Mouse (Mus musculus) embryonic facial prominence, embryonic 14.5 days (tissue): Measurements from ENCODE around the gene Cyp2f2. TPM values are rescaled to one million over a fixed set of nuclear protein-coding genes. Genes with fewer than 3 reads are reported as not detected.
A peak's percentile ranks its signal among the peaks of the same experiment; 100 is the strongest.

Experiments
- ATAC-seq: fragments of 200-750 bp; cut with Nextera tagmentation; 2 replicates; pipeline ENCODE4 v1.8.0; 2017; ENCODE audit warnings: low read depth, moderate number of reproducible peaks, moderate TSS enrichment
- DNase-seq: peaks from one replicate; pipeline ENCODE4 v3.0.0-alpha.2; 2015; ENCODE audit warnings: low spot score
- H3K27ac ChIP-seq: fragments of 300-500 bp; sonication (generic); replicated peaks from 2 replicates; pipeline ENCODE4 v1.5.1; 2014; ENCODE audit warnings: low read depth, mild to moderate bottlenecking, low read length, moderate library complexity
- H3K27me3 ChIP-seq: fragments of 300-500 bp; sonication (generic); replicated peaks from 2 replicates; pipeline ENCODE4 v1.6.1; 2014; ENCODE audit warnings: low read length; ENCODE audit not compliant: control insufficient read depth, insufficient read depth
- H3K36me3 ChIP-seq: fragments of 300-500 bp; sonication (generic); 2 replicates; pipeline ENCODE4 v1.6.1; 2014; ENCODE audit warnings: low read length, mixed read lengths; ENCODE audit not compliant: control insufficient read depth, insufficient read depth
- H3K4me1 ChIP-seq: fragments of 300-500 bp; sonication (generic); 2 replicates; pipeline ENCODE4 v1.6.1; 2014; ENCODE audit warnings: antibody characterized with exemption, low read length; ENCODE audit not compliant: control insufficient read depth, insufficient read depth
- H3K4me2 ChIP-seq: fragments of 300-500 bp; sonication (generic); 2 replicates; pipeline ENCODE4 v1.6.1; 2014; ENCODE audit warnings: low read depth, mild to moderate bottlenecking, low read length, moderate library complexity, mixed read lengths
- H3K4me3 ChIP-seq: fragments of 300-500 bp; sonication (generic); 2 replicates; pipeline ENCODE4 v1.5.1; 2014; ENCODE audit warnings: low read depth, mild to moderate bottlenecking, low read length
- H3K9ac ChIP-seq: fragments of 300-500 bp; sonication (generic); 2 replicates; pipeline ENCODE4 v1.6.1; 2014; ENCODE audit warnings: low read depth, mild to moderate bottlenecking, low read length, moderate library complexity, mixed read lengths
- H3K9me3 ChIP-seq: fragments of 300-500 bp; sonication (generic); 2 replicates; pipeline ENCODE4 v1.6.1; 2016; ENCODE audit warnings: low read length; ENCODE audit not compliant: control insufficient read depth
- WGBS: fragments of 180-500 bp; shearing (Covaris S2); extraction: QIAGEN DNeasy Blood & Tissue Kit; methylation state at CpG from one replicate; pipeline ENCODE4 v1.1.7; 2014; 5-methylcytosine and 5-hydroxymethylcytosine counted together
- polyA plus RNA-seq: library from polyadenylated mRNA; unstranded; fragments of >200 nt; fragmentation: Nextera tagmentation; extraction: Ambion mirVana; gene quantifications from 2 replicates; pipeline ENCODE4 v1.2.1, GENCODE M21; 2014

The Cyp2f2 gene
- polyA plus RNA-seq, 1 experiment from 2014 or later: 64.4 TPM

DNA sequence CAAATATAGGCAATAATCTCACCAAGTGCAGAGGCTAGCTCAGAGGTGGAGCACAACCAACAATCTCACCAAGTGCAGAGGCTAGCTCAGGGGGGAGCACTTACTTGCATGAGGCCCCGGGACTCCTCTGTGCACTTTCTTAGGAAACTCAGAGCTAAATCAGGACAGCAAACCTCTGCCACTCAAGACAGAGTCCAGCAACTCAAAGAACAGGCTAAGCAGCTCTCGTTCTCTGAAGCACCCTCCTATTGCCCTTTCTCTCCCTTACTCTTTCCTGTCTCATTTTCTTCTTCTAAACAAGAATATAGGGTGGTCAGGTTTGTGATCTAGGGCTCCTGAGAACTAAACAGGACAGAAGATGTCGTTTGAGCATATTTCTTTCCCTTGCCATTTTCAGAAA, 7.7 kb upstream of the Cyp2f2 start:
- DNase-seq: no peak
- WGBS: 74% methylated on average over 3 of the region's 3 CpGs

DNA sequence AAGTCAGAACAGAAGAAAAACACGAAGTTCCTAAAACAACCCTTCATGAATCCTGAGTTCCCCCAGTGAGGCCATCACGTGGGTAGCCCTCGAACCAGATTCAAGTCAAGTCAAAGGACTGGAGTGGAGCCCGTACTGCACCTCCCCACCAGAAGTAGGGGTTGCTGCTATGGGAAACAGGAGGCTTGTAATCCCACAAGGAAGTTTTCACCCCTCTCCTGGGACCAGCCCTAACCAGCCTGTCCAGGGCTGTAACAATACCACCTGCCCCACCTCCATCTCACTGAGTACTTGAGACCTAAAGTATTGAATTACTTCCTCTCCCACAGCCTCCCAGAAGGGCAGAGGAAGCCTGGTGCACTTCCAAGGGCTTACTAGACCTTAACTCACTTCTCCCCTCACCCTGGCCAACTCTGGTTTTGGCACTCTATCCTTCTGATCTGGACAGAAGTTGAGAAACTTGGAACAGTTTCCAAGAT, 1.6 kb upstream of the Cyp2f2 start:
- H3K4me3 ChIP-seq: no peak overlapping the region
- 42% methylated on average over 4 of the region's 4 CpGs for WGBS

More for the DNA sequence above, 7.7 kb upstream of the Cyp2f2 start:
- Histone ChIP-seq H3K9ac (no peak overlapping the region), H3K9me3 (0 out of 2 replicates have a peak, but pooled peaks cover 4% of the 10 kb centered on the region), H3K4me2 (no peak overlapping the region), H3K4me1 (no peaks in the 10 kb centered on the region), H3K27me3 (no peaks in the 10 kb centered on the region), H3K4me3 (no peak overlapping the region), H3K36me3 (no peaks in the 10 kb centered on the region), H3K27ac (no peak overlapping the region)
- no peak for ATAC-seq

DNA sequence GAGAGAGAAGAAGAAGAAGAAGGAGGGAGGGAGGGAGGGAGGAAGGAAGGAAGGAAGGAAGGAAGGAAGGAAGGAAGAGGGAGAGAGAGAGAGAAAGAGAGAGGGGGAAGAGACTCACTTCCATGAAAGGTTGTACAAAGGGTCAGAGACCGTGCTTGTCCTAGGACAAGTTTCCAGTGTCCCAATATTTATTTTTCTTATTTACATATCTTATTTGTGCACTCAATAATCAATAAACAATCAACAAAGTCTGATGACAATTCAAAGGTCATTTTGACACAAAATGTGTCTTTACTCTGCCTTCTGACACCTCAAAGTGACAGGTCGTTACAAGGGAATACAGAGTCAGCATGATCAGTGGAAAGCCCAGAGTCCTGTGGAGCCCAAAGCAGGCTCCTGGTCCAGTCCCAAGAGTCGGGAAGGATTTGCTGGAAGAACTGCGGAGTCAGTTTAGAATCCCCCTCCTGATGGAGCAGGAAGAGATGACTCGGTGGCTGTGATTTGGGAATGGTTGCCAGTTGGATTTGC, 4.7 kb downstream of the Cyp2f2 start:
- H3K4me1 ChIP-seq: no peaks in the 10 kb centered on the region
- no peak overlapping the region for H3K4me2 ChIP-seq
- H3K27ac ChIP-seq: no peak overlapping the region
- no peaks in the 10 kb centered on the region for H3K36me3 ChIP-seq
- DNase-seq: no peak
- H3K4me3 ChIP-seq: no peak overlapping the region
- WGBS: 75% methylated on average over 5 of the region's 5 CpGs
- H3K9me3 ChIP-seq: no peaks in the 10 kb centered on the region
- no peak for ATAC-seq
- H3K27me3 ChIP-seq: no peaks in the 10 kb centered on the region
- no peak overlapping the region for H3K9ac ChIP-seq

More for the DNA sequence above, 1.6 kb upstream of the Cyp2f2 start:
- H3K4me1 ChIP-seq: 0 out of 2 replicates have a peak, but pooled peaks cover 3% of the 10 kb centered on the region
- H3K4me2 ChIP-seq: no peak overlapping the region
- no peak overlapping the region for H3K27ac ChIP-seq
- ATAC-seq (peak; percentile 87), DNase-seq (peak; percentile 75)
- H3K9ac ChIP-seq: no peak overlapping the region
- H3K27me3 ChIP-seq: no peaks in the 10 kb centered on the region
- H3K36me3 ChIP-seq: no peaks in the 10 kb centered on the region
- H3K9me3 ChIP-seq: no peaks in the 10 kb centered on the region

GRCm38 (mm10) chr7:27124969-27125368, 5.3 kb downstream of the Cyp2f2 start:
- no peak for DNase-seq
- no peak overlapping the region for H3K4me3 ChIP-seq
- H3K27ac ChIP-seq: no peak overlapping the region
- no peak for ATAC-seq
- no peaks in the 10 kb centered on the region for H3K9me3 ChIP-seq
- 88% methylated on average over 4 of the region's 4 CpGs for WGBS
- H3K27me3 ChIP-seq: no peaks in the 10 kb centered on the region
- H3K36me3 ChIP-seq: no peaks in the 10 kb centered on the region
- H3K9ac ChIP-seq: no peak overlapping the region
- H3K4me2 ChIP-seq: no peak overlapping the region
- no peaks in the 10 kb centered on the region for H3K4me1 ChIP-seq

- 35% methylated on average over 3 of the region's 3 CpGs for WGBS
- DNase-seq: peak; percentile 60
Measured at GRCm38 (mm10) chr7:27128162-27128561, 8.5 kb downstream of the Cyp2f2 start.

GRCm38 (mm10) chr7:27128946-27129345, 9.2 kb downstream of the Cyp2f2 start:
- H3K27me3 ChIP-seq: no peaks in the 10 kb centered on the region
- ATAC-seq: no peak
- 84% methylated on average over 13 of the region's 13 CpGs for WGBS

More at GRCm38 (mm10) chr7:27128162-27128561, 8.5 kb downstream of the Cyp2f2 start:
- H3K27me3 ChIP-seq: no peaks in the 10 kb centered on the region
- no peaks in the 10 kb centered on the region for H3K9me3 ChIP-seq
- H3K9ac ChIP-seq: no peak overlapping the region
- no peak overlapping the region for H3K4me3 ChIP-seq
- no peaks in the 10 kb centered on the region for H3K36me3 ChIP-seq
- ATAC-seq: peak; percentile 69; the same call in 1 of the 2 replicates
- H3K27ac ChIP-seq: no peak overlapping the region
- no peak overlapping the region for H3K4me2 ChIP-seq
- H3K4me1 ChIP-seq: no peaks in the 10 kb centered on the region

DNA sequence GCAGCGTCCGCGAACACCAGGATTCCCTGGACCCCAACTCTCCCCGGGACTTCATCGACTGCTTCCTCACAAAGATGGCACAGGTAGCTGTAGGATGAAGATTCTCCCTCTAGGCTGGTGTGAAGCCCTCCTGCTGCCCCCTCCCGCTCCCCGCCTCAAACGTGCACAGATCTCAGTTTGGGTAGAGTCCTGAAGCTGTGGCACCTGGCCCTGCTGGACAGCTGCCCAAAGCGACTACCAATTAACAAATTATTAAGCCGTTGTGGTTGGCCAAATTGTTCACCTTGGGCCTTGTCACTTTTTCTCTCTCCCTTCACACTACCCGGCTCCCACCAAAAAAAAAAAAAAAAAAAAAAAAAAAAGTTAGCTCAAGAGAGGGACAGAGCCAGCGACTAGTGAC, 10.1 kb downstream of the Cyp2f2 start:
- Histone ChIP-seq H3K4me2 (no peak overlapping the region), H3K27me3 (no peaks in the 10 kb centered on the region), H3K4me1 (no peaks in the 10 kb centered on the region), H3K9ac (no peak overlapping the region), H3K27ac (no peak overlapping the region), H3K4me3 (no peak overlapping the region), H3K36me3 (no peaks in the 10 kb centered on the region), H3K9me3 (no peaks in the 10 kb centered on the region)
- DNase-seq (no peak), ATAC-seq (no peak)
- 85% methylated on average over 12 of the region's 12 CpGs for WGBS

More at GRCm38 (mm10) chr7:27128946-27129345, 9.2 kb downstream of the Cyp2f2 start:
- Histone ChIP-seq H3K9me3 (no peaks in the 10 kb centered on the region), H3K36me3 (no peaks in the 10 kb centered on the region), H3K4me3 (no peak overlapping the region), H3K9ac (no peak overlapping the region), H3K4me1 (no peaks in the 10 kb centered on the region), H3K27ac (no peak overlapping the region), H3K4me2 (no peak overlapping the region)
- no peak for DNase-seq

DNA sequence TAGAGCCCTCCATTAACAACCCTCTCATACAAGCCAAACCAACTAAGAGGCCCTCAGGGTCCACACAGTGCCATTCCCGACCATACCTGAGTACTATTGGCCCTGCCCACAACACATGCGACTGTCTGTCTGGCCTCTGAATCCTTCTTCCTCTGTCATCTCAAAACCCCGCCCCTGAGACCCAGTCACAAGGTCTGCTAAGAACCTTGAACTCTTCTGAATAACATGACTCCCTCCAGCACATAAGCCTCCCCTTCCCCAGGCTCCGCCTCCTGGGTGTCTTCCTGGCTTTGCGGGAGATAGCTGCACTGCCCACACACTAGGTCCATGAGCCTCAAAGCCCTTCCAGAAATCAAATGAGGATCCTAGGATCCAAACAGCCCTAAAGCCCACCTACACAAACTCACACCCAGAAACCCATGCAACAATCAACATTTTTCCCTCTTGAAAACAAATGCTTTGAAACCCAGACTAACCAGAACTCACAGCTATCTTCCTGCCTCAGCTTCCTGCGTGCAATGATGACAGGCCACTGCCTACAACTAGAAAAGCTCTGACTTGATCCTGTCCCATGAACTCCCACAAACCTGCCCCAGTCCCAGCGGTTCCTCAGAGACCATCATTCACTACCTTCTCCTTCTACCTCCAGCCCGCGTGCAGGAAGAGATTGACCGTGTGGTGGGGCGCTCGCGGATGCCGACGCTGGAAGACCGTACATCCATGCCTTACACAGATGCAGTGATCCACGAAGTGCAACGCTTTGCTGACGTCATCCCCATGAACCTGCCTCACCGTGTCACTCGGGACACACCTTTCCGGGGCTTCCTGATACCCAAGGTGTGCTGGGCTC, 11.0 kb downstream of the Cyp2f2 start:
- H3K27ac ChIP-seq: no peak overlapping the region
- H3K4me1 ChIP-seq: no peaks in the 10 kb centered on the region
- 88% methylated on average over 22 of the region's 22 CpGs for WGBS
- no peak overlapping the region for H3K9ac ChIP-seq
- H3K36me3 ChIP-seq: no peaks in the 10 kb centered on the region
- H3K4me2 ChIP-seq: no peak overlapping the region
- no peak for ATAC-seq
- DNase-seq: no peak
- H3K9me3 ChIP-seq: no peaks in the 10 kb centered on the region
- no peak overlapping the region for H3K4me3 ChIP-seq
- no peaks in the 10 kb centered on the region for H3K27me3 ChIP-seq
